Mouse (Mus musculus) intestine, embryonic 14.5 days (tissue): ENCODE measurements around the gene Lpin1. TPM values are rescaled to one million over a fixed set of nuclear protein-coding genes. Genes with fewer than 3 reads are reported as not detected.
A peak's percentile ranks its signal among the peaks of the same experiment; 100 is the strongest.

ENCODE experiments used
- ATAC-seq: fragments of 200-750 bp; cut with Nextera tagmentation; replicated peaks from 2 replicates; pipeline ENCODE4 v1.8.0; 2017; ENCODE audit warnings: low read depth, moderate number of reproducible peaks, moderate TSS enrichment, moderate library complexity; ENCODE audit not compliant: low FRiP score, low TSS enrichment
- DNase-seq: peaks from one replicate; pipeline ENCODE4 v3.0.0-alpha.2; 2018; ENCODE audit warnings: low spot score
- H3K27ac ChIP-seq: fragments of 300-500 bp; sonication (generic); 2 replicates; pipeline ENCODE4 v1.5.1; 2014; ENCODE audit warnings: low read depth, mild to moderate bottlenecking, control low read depth
- H3K27me3 ChIP-seq: fragments of 300-500 bp; sonication (generic); replicated peaks from 2 replicates; pipeline ENCODE4 v1.6.1; 2014; ENCODE audit warnings: low read length, control low read depth; ENCODE audit not compliant: control insufficient read depth, insufficient read depth
- H3K36me3 ChIP-seq: fragments of 300-500 bp; sonication (generic); 2 replicates; pipeline ENCODE4 v1.6.1; 2014; ENCODE audit warnings: low read length, control low read depth; ENCODE audit not compliant: control insufficient read depth, insufficient read depth
- H3K4me1 ChIP-seq: fragments of 300-500 bp; sonication (generic); replicated peaks from 2 replicates; pipeline ENCODE4 v1.6.1; 2014; ENCODE audit warnings: low read length, control low read depth, mixed read lengths; ENCODE audit not compliant: control insufficient read depth, insufficient read depth
- H3K4me2 ChIP-seq: fragments of 300-500 bp; sonication (generic); 2 replicates; pipeline ENCODE4 v1.6.1; 2014; ENCODE audit warnings: low read length
- H3K4me3 ChIP-seq: fragments of 300-500 bp; sonication (generic); 2 replicates; pipeline ENCODE4 v1.5.1; 2014; ENCODE audit warnings: low read depth, low read length, control low read depth, mixed read lengths
- H3K9ac ChIP-seq: fragments of 300-500 bp; sonication (generic); 2 replicates; pipeline ENCODE4 v1.6.1; 2014; ENCODE audit warnings: mild to moderate bottlenecking, low read length
- H3K9me3 ChIP-seq: fragments of 300-500 bp; sonication (generic); 2 replicates; pipeline ENCODE4 v1.6.1; 2016; ENCODE audit warnings: low read length, control low read depth; ENCODE audit not compliant: control insufficient read depth
- WGBS: fragments of 180-500 bp; shearing (Covaris S2); extraction: QIAGEN DNeasy Blood & Tissue Kit; methylation state at CpG from one replicate; pipeline ENCODE4 v1.1.7; 2014; 5-methylcytosine and 5-hydroxymethylcytosine counted together
- polyA plus RNA-seq: library from polyadenylated mRNA; unstranded; fragments of >200 nt; fragmentation: Nextera tagmentation; extraction: Ambion mirVana; gene quantifications from 2 replicates; pipeline ENCODE4 v1.2.1, GENCODE M21; 2014

Gene Lpin1
- polyA plus RNA-seq, 1 experiment from 2014 or later = 8.4 TPM

DNA sequence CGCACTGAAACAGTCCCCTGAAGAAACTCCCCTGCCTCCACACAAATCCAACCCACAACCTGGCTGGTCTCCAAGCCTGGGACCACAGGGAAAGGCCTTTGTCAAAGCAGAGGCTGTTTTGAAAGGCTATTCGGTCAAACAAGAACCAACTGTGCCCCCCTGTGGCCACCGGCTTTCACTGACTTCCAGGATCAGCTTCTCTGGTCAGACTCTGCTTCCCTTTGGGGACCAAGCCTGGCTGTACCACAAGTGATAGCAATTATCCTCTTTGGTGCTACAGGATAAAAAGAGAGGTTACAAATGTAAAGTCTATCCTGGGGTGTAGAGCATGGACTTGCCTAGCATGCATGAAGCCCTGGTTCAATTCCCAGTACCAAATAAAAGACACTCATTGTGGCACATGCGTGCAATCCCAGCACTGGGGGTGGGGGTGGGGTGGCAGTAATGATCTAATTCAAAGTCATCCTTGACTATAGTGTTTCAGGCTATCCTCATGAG is 77.4 kb downstream of the Lpin1 start:
- ATAC-seq (0 out of 2 replicates have a peak, but pooled peaks have one; percentile 48), DNase-seq (peak; percentile 88)
- Histone ChIP-seq H3K4me1 (no peaks in the 10 kb centered on the region; the same call in 1 of the 2 replicates), H3K4me2 (no peak overlapping the region), H3K9me3 (no peaks in the 10 kb centered on the region), H3K27ac (no peak overlapping the region), H3K27me3 (no peaks in the 10 kb centered on the region), H3K36me3 (peaks cover 14% of the 10 kb centered on the region), H3K4me3 (no peak overlapping the region), H3K9ac (no peak overlapping the region)
- 24% methylated on average over 4 of the region's 4 CpGs for WGBS

DNA sequence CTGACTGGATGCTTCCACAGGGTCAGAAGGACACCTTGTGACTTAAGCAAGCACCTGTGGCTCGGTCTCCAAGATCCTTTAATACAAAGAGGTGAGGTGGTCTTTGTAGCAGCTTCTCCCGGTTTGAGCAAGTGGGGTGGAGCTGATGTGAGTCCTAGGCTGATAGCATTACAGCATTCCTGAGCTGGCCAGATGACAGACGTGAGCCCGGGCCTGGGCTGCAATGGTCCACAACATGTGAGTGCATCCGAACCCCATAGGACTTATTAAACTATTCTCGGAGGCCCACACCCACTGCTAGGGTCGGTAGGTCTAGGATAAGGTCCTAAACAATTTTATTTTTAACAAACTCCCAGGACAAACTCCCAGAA is 77.9 kb downstream of the Lpin1 start:
- Histone ChIP-seq H3K4me2 (no peak overlapping the region), H3K9ac (no peak overlapping the region), H3K27me3 (no peaks in the 10 kb centered on the region), H3K9me3 (no peaks in the 10 kb centered on the region), H3K27ac (no peak overlapping the region; the same call in 1 of the 2 replicates), H3K4me3 (no peak overlapping the region), H3K4me1 (no peaks in the 10 kb centered on the region; the same call in 1 of the 2 replicates), H3K36me3 (peaks cover 13% of the 10 kb centered on the region)
- ATAC-seq (no peak; the same call in 1 of the 2 replicates), DNase-seq (no peak)
- WGBS = 47% methylated on average over 7 of the region's 7 CpGs

DNA sequence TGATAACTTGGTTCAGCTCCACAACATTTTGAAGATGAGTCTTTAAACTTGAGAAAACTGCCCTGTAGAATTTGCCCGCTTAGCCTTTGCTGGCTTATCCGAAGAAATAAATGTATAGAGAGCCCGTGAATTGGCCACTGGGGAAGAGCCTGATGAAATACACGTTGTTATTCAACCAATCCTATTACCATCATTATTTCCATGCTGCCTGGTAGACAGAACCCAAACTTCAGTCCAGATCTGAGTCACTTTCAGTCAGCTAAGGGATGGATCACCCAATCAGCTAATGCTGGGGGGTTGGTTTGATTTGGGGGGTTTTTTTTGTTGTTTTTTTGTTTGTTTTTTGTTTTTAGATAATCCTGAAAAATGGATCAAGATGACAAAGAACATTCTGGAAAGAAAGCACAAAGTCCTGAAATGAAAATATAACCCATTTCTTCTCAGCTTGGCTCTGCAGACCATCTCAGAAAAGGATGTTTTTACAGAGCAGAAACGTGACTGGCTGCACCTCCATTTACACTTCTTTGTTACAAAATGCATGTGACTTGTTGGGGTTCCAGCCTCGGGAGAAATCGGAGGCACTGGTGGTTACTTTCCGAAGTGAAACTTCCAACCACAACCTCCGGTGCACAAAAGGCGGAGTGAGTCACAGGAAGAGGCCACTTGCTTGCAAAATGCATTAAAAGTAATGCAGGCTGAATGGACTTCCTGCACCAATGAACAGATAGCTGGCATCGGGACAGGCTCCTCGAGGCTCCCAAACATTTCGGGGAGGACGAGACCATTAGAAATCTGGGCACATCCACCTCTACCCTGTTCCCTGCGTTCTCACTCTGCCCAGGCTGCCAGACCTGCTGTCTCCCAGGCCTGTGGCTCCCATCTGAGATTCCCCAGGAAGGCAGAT is 78.6 kb downstream of the Lpin1 start:
- H3K4me3 ChIP-seq = no peak overlapping the region
- ATAC-seq (no peak), DNase-seq (no peak)
- H3K36me3 ChIP-seq = peaks cover 7% of the 10 kb centered on the region; the same call in 1 of the 2 replicates
- no peaks in the 10 kb centered on the region for H3K9me3 ChIP-seq
- H3K4me1 ChIP-seq = no peaks in the 10 kb centered on the region; the same call in 1 of the 2 replicates
- H3K9ac ChIP-seq = no peak overlapping the region
- no peak overlapping the region; the same call in 1 of the 2 replicates for H3K27ac ChIP-seq
- H3K27me3 ChIP-seq = no peaks in the 10 kb centered on the region
- H3K4me2 ChIP-seq = no peak overlapping the region
- 69% methylated on average over 15 of the region's 15 CpGs for WGBS

GRCm38 (mm10) chr12:16528650-16529049 is 82.1 kb downstream of the Lpin1 start:
- Histone ChIP-seq H3K4me3 (no peak overlapping the region), H3K36me3 (no peaks in the 10 kb centered on the region), H3K27ac (no peak overlapping the region), H3K9me3 (no peaks in the 10 kb centered on the region), H3K4me2 (no peak overlapping the region), H3K4me1 (no peaks in the 10 kb centered on the region; the same call in 1 of the 2 replicates), H3K27me3 (no peaks in the 10 kb centered on the region), H3K9ac (no peak overlapping the region)
- ATAC-seq (no peak), DNase-seq (no peak)
- WGBS = 82% methylated on average over 7 of the region's 7 CpGs

- no peak overlapping the region for H3K9ac ChIP-seq
- DNase-seq (no peak), ATAC-seq (no peak)
- H3K9me3 ChIP-seq = no peaks in the 10 kb centered on the region
- no peaks in the 10 kb centered on the region for H3K36me3 ChIP-seq
- H3K27ac ChIP-seq = no peak overlapping the region
- H3K4me1 ChIP-seq = no peaks in the 10 kb centered on the region; the same call in 1 of the 2 replicates
- H3K4me2 ChIP-seq = no peak overlapping the region
- 69% methylated on average over 3 of the region's 3 CpGs for WGBS
- H3K4me3 ChIP-seq = no peak overlapping the region
- no peaks in the 10 kb centered on the region for H3K27me3 ChIP-seq
Observed at GRCm38 (mm10) chr12:16527941-16528340, 82.8 kb downstream of the Lpin1 start.

DNA sequence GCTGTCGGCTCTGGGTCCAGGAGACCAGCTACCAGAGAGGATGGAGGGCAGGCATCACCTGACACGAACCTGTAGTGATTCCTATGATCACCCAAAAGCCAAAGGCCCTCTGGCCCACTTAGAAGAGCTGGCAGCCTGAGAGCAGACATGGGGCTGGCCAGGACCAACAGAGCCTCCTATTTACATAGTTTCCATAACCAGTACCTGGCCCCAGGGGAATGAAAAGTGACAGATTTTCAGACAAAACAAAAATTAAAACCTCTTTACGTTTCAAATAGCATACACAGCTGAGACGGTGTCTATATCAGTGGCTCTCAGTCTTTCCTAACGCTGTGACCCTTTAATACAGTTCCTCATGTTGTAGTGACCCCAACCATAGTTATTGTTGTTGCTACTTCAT is 83.9 kb downstream of the Lpin1 start:
- no peak for ATAC-seq
- no peak overlapping the region for H3K9ac ChIP-seq
- H3K27ac ChIP-seq = no peak overlapping the region
- WGBS = 85% methylated on average over 5 of the region's 5 CpGs
- no peak overlapping the region for H3K4me2 ChIP-seq
- no peak for DNase-seq
- H3K9me3 ChIP-seq = no peaks in the 10 kb centered on the region
- H3K27me3 ChIP-seq = no peaks in the 10 kb centered on the region
- H3K4me1 ChIP-seq = no peaks in the 10 kb centered on the region
- H3K36me3 ChIP-seq = no peaks in the 10 kb centered on the region
- no peak overlapping the region for H3K4me3 ChIP-seq

- no peak for ATAC-seq
- no peaks in the 10 kb centered on the region for H3K4me1 ChIP-seq
- WGBS = 84% methylated on average over 2 of the region's 2 CpGs
Observed at GRCm38 (mm10) chr12:16526134-16526533, 84.6 kb downstream of the Lpin1 start.

DNA sequence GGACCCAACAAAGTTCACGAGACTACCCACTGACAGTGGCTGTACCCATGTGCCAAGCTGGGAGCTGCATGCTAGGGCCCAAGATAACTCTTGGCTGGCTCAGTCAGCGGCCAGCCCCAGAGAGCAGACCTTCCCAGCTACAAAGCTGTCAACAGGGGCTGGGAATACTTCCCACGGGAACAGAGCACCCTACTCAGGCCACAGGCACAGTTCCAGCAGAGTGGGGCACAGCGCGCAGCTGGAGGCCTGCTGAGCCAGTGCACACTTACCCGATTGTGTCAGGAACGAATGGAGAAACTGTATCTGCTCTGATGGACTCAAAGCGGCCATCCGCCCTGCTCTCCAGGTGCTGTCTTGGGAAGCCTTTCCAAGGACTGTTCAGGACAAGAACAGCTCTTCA is 95.6 kb downstream of the Lpin1 start:
- 89% methylated on average over 9 of the region's 9 CpGs for WGBS
- no peak for ATAC-seq

More at GRCm38 (mm10) chr12:16526134-16526533, 84.6 kb downstream of the Lpin1 start:
- Histone ChIP-seq H3K27ac (no peak overlapping the region), H3K27me3 (no peaks in the 10 kb centered on the region), H3K4me3 (no peak overlapping the region), H3K36me3 (no peaks in the 10 kb centered on the region), H3K9ac (no peak overlapping the region), H3K9me3 (no peaks in the 10 kb centered on the region), H3K4me2 (no peak overlapping the region)
- DNase-seq = no peak

More for the DNA sequence above, 95.6 kb downstream of the Lpin1 start:
- DNase-seq = no peak
- no peak overlapping the region for H3K4me2 ChIP-seq
- H3K9ac ChIP-seq = no peak overlapping the region
- H3K4me3 ChIP-seq = no peak overlapping the region
- H3K36me3 ChIP-seq = no peaks in the 10 kb centered on the region
- no peaks in the 10 kb centered on the region; the same call in 1 of the 2 replicates for H3K27me3 ChIP-seq
- no peaks in the 10 kb centered on the region for H3K4me1 ChIP-seq
- no peak overlapping the region for H3K27ac ChIP-seq
- no peaks in the 10 kb centered on the region for H3K9me3 ChIP-seq
